Mouse (Mus musculus) layer of hippocampus, postnatal 10 days (tissue): ENCODE results near the gene Sgsm1. TPM values are rescaled to one million over a fixed set of nuclear protein-coding genes. Genes with fewer than 3 reads are reported as not detected.

ENCODE experiments used
- DNase-seq, 2 experiments: peaks; one replicate each; pipeline ENCODE4 v3.0.0; 2021; ENCODE audit warnings: low spot score in 2 of 2
- total RNA-seq, 2 experiments: library from RNA; stranded (reverse); gene quantifications; 2 replicates each; pipeline ENCODE4 v1.2.3; 2021

Gene Sgsm1
- total RNA-seq, 2 experiments from 2014 or later = 72.2 to 77.7 TPM

GRCm38 (mm10) chr5:113219450-113219849 lies 91.1 kb downstream of the Sgsm1 start:
- DNase-seq = no peak

GRCm38 (mm10) chr5:113218617-113219235 lies 91.9 kb downstream of the Sgsm1 start:
- no peak for DNase-seq

- DNase-seq = no peak
Observed at GRCm38 (mm10) chr5:113217076-113217475, 93.5 kb downstream of the Sgsm1 start.

- peak in 1 of 2 experiments; percentile 16 for DNase-seq
Observed at GRCm38 (mm10) chr5:113216328-113216960, 94.1 kb downstream of the Sgsm1 start.

GRCm38 (mm10) chr5:113215610-113216011 lies 95.0 kb downstream of the Sgsm1 start:
- no peak for DNase-seq

- DNase-seq = peak in 1 of 2 experiments; percentile 20
Observed at GRCm38 (mm10) chr5:113214455-113214854, 96.1 kb downstream of the Sgsm1 start.

GRCm38 (mm10) chr5:113214041-113214440 lies 96.5 kb downstream of the Sgsm1 start:
- no peak for DNase-seq

- no peak for DNase-seq
Observed at GRCm38 (mm10) chr5:113212156-113212835, 98.3 kb downstream of the Sgsm1 start.

GRCm38 (mm10) chr5:113210314-113210713 lies 100.3 kb downstream of the Sgsm1 start:
- DNase-seq = no peak

GRCm38 (mm10) chr5:113209898-113210297 lies 100.7 kb downstream of the Sgsm1 start:
- DNase-seq = peak in 1 of 2 experiments; percentile 16

- DNase-seq = peak in 1 of 2 experiments; percentile 26
Observed at GRCm38 (mm10) chr5:113209401-113209750, 101.2 kb downstream of the Sgsm1 start.

- peak; percentile 61 to 68 for DNase-seq
Observed at GRCm38 (mm10) chr5:113208622-113209400, 101.8 kb downstream of the Sgsm1 start.

GRCm38 (mm10) chr5:113208048-113208447 lies 102.5 kb downstream of the Sgsm1 start:
- no peak for DNase-seq

- DNase-seq = no peak
Observed at GRCm38 (mm10) chr5:113206670-113207352, 103.8 kb downstream of the Sgsm1 start.

- no peak for DNase-seq
Observed at GRCm38 (mm10) chr5:113204193-113204592, 106.4 kb downstream of the Sgsm1 start.

- no peak for DNase-seq
Observed at GRCm38 (mm10) chr5:113199772-113200134, 110.8 kb downstream of the Sgsm1 start.

- DNase-seq = no peak
Observed at GRCm38 (mm10) chr5:113199126-113199771, 111.3 kb downstream of the Sgsm1 start.

GRCm38 (mm10) chr5:113196916-113197794 lies 113.4 kb downstream of the Sgsm1 start:
- no peak for DNase-seq

GRCm38 (mm10) chr5:113195907-113196306 lies 114.7 kb downstream of the Sgsm1 start:
- no peak for DNase-seq

- no peak for DNase-seq
Observed at GRCm38 (mm10) chr5:113195451-113195850, 115.1 kb downstream of the Sgsm1 start.
